Mouse (Mus musculus) limb, embryonic 10.5 days (tissue): ENCODE measurements at regions not wholly inside any gene's neighbourhood (a gene's known extent, or its start where the extent isn't known, plus 50 kb on each side); places are given as distances from the start of the nearest gene placed in this dataset.
A peak's percentile ranks its signal among the peaks of the same experiment; 100 is the strongest.

Experiments used
- DNase-seq: peaks from one replicate; pipeline ENCODE4 v3.0.0-alpha.2; 2017; ENCODE audit warnings: low spot score
- H3K27ac ChIP-seq: fragments of 300-500 bp; sonication (generic); 2 replicates; pipeline ENCODE4 v1.5.1; 2016; ENCODE audit warnings: mild to moderate bottlenecking
- H3K27me3 ChIP-seq: fragments of 300-500 bp; sonication (generic); 2 replicates; pipeline ENCODE4 v1.6.1; 2016; ENCODE audit warnings: low read depth, mild to moderate bottlenecking; ENCODE audit not compliant: poor library complexity, severe bottlenecking
- H3K36me3 ChIP-seq: fragments of 300-500 bp; sonication (generic); 2 replicates; pipeline ENCODE4 v1.6.1; 2016; ENCODE audit warnings: mild to moderate bottlenecking, moderate library complexity
- H3K4me1 ChIP-seq: fragments of 300-500 bp; sonication (generic); 2 replicates; pipeline ENCODE4 v1.6.1; 2016
- H3K4me3 ChIP-seq: fragments of 300-500 bp; sonication (generic); 2 replicates; pipeline ENCODE4 v1.5.1; 2016; ENCODE audit warnings: mild to moderate bottlenecking, moderate library complexity
- H3K9me3 ChIP-seq: fragments of 300-500 bp; sonication (generic); replicated peaks from 2 replicates; pipeline ENCODE4 v1.6.1; 2016; ENCODE audit warnings: mild to moderate bottlenecking
- WGBS: fragments of 180-500 bp; shearing (Covaris S2); methylation state at CpG from one replicate; pipeline ENCODE4 v1.1.7; 2016; 5-methylcytosine and 5-hydroxymethylcytosine counted together

- Histone ChIP-seq H3K27ac (no peak overlapping the region), H3K36me3 (no peaks in the 10 kb centered on the region), H3K27me3 (no peaks in the 10 kb centered on the region), H3K4me3 (no peak overlapping the region), H3K4me1 (no peaks in the 10 kb centered on the region), H3K9me3 (no peaks in the 10 kb centered on the region)
- DNase-seq = no peak
- WGBS = 78% methylated on average over 4 of the region's 4 CpGs
Measured at GRCm38 (mm10) chr3:62985033-62985432, 256.3 kb upstream of the Mme start.

GRCm38 (mm10) chr3:62976906-62977305 lies 264.4 kb upstream of the Mme start:
- Histone ChIP-seq H3K9me3 (no peaks in the 10 kb centered on the region), H3K27me3 (no peaks in the 10 kb centered on the region), H3K36me3 (no peaks in the 10 kb centered on the region), H3K4me1 (no peaks in the 10 kb centered on the region), H3K4me3 (no peak overlapping the region), H3K27ac (no peak overlapping the region)
- WGBS = 91% methylated on average over 1 of the region's 1 CpGs
- no peak for DNase-seq

- 76% methylated on average over 1 of the region's 1 CpGs for WGBS
- Histone ChIP-seq H3K4me1 (no peaks in the 10 kb centered on the region), H3K27ac (no peak overlapping the region)
Measured at GRCm38 (mm10) chr3:62963244-62963643, 278.1 kb upstream of the Mme start.

GRCm38 (mm10) chr3:62962608-62963007 lies 278.7 kb upstream of the Mme start:
- Histone ChIP-seq H3K27me3 (no peaks in the 10 kb centered on the region), H3K36me3 (no peaks in the 10 kb centered on the region), H3K27ac (no peak overlapping the region), H3K4me3 (no peak overlapping the region), H3K9me3 (no peaks in the 10 kb centered on the region), H3K4me1 (no peaks in the 10 kb centered on the region)
- no peak for DNase-seq
- WGBS = 52% methylated on average over 4 of the region's 4 CpGs

More at GRCm38 (mm10) chr3:62963244-62963643, 278.1 kb upstream of the Mme start:
- Histone ChIP-seq H3K27me3 (no peaks in the 10 kb centered on the region), H3K4me3 (no peak overlapping the region), H3K9me3 (no peaks in the 10 kb centered on the region), H3K36me3 (no peaks in the 10 kb centered on the region)
- DNase-seq = no peak

- Histone ChIP-seq H3K27ac (no peak overlapping the region), H3K27me3 (no peaks in the 10 kb centered on the region), H3K9me3 (no peaks in the 10 kb centered on the region), H3K36me3 (no peaks in the 10 kb centered on the region), H3K4me3 (no peak overlapping the region), H3K4me1 (no peaks in the 10 kb centered on the region)
- DNase-seq = no peak
Measured at GRCm38 (mm10) chr3:62945356-62945755, 296.0 kb upstream of the Mme start.

GRCm38 (mm10) chr3:62938601-62939000 lies 302.7 kb upstream of the Mme start:
- 87% methylated on average over 1 of the region's 1 CpGs for WGBS
- Histone ChIP-seq H3K27ac (no peak overlapping the region), H3K9me3 (no peaks in the 10 kb centered on the region), H3K4me1 (no peaks in the 10 kb centered on the region), H3K27me3 (no peaks in the 10 kb centered on the region), H3K36me3 (no peaks in the 10 kb centered on the region), H3K4me3 (no peak overlapping the region)
- DNase-seq = no peak

GRCm38 (mm10) chr3:62924441-62924840 lies 316.9 kb upstream of the Mme start:
- no peak overlapping the region for H3K4me3 ChIP-seq
- 12% methylated on average over 1 of the region's 1 CpGs for WGBS

GRCm38 (mm10) chr3:62916899-62917298 lies 312.0 kb upstream of the Gpr149 start:
- no peaks in the 10 kb centered on the region for H3K9me3 ChIP-seq
- H3K36me3 ChIP-seq = no peaks in the 10 kb centered on the region
- no peak overlapping the region for H3K27ac ChIP-seq
- no peak overlapping the region for H3K4me3 ChIP-seq
- no peaks in the 10 kb centered on the region for H3K4me1 ChIP-seq
- 67% methylated on average over 1 of the region's 1 CpGs for WGBS
- H3K27me3 ChIP-seq = no peaks in the 10 kb centered on the region
- no peak for DNase-seq

More at GRCm38 (mm10) chr3:62924441-62924840, 316.9 kb upstream of the Mme start:
- no peak for DNase-seq
- Histone ChIP-seq H3K36me3 (no peaks in the 10 kb centered on the region), H3K27ac (no peak overlapping the region), H3K27me3 (no peaks in the 10 kb centered on the region), H3K4me1 (no peaks in the 10 kb centered on the region), H3K9me3 (no peaks in the 10 kb centered on the region)

GRCm38 (mm10) chr3:62885104-62885503 lies 280.2 kb upstream of the Gpr149 start:
- H3K27ac ChIP-seq = no peak overlapping the region
- no peaks in the 10 kb centered on the region for H3K9me3 ChIP-seq
- no peak for DNase-seq
- no peaks in the 10 kb centered on the region for H3K27me3 ChIP-seq
- no peak overlapping the region for H3K4me3 ChIP-seq
- no peaks in the 10 kb centered on the region for H3K36me3 ChIP-seq
- no peaks in the 10 kb centered on the region for H3K4me1 ChIP-seq

- H3K36me3 ChIP-seq = no peaks in the 10 kb centered on the region
- WGBS = 86% methylated on average over 3 of the region's 3 CpGs
- no peaks in the 10 kb centered on the region for H3K9me3 ChIP-seq
- H3K27me3 ChIP-seq = no peaks in the 10 kb centered on the region
- no peak for DNase-seq
- no peaks in the 10 kb centered on the region for H3K4me1 ChIP-seq
- H3K4me3 ChIP-seq = no peak overlapping the region
- H3K27ac ChIP-seq = no peak overlapping the region
Measured at GRCm38 (mm10) chr3:62882310-62883073, 277.6 kb upstream of the Gpr149 start.

GRCm38 (mm10) chr3:62860731-62861130 lies 255.8 kb upstream of the Gpr149 start:
- Histone ChIP-seq H3K4me3 (no peak overlapping the region), H3K4me1 (no peaks in the 10 kb centered on the region), H3K27ac (no peak overlapping the region), H3K9me3 (no peaks in the 10 kb centered on the region), H3K27me3 (no peaks in the 10 kb centered on the region), H3K36me3 (no peaks in the 10 kb centered on the region)
- 19% methylated on average over 3 of the region's 3 CpGs for WGBS
- peak; percentile 34 for DNase-seq

GRCm38 (mm10) chr3:62835695-62836476 lies 230.9 kb upstream of the Gpr149 start:
- no peaks in the 10 kb centered on the region for H3K27me3 ChIP-seq
- 70% methylated on average over 10 of the region's 10 CpGs for WGBS
- no peaks in the 10 kb centered on the region for H3K36me3 ChIP-seq
- H3K27ac ChIP-seq = no peak overlapping the region
- no peak overlapping the region for H3K4me3 ChIP-seq
- H3K9me3 ChIP-seq = no peaks in the 10 kb centered on the region
- no peak for DNase-seq
- H3K4me1 ChIP-seq = no peaks in the 10 kb centered on the region

- Histone ChIP-seq H3K4me3 (no peak overlapping the region), H3K27me3 (no peaks in the 10 kb centered on the region), H3K4me1 (no peaks in the 10 kb centered on the region), H3K36me3 (no peaks in the 10 kb centered on the region), H3K9me3 (no peaks in the 10 kb centered on the region), H3K27ac (no peak overlapping the region)
- DNase-seq = no peak
- 84% methylated on average over 3 of the region's 3 CpGs for WGBS
Measured at GRCm38 (mm10) chr3:62823892-62824291, 219.0 kb upstream of the Gpr149 start.
